Mouse (Mus musculus) embryonic facial prominence, embryonic 11.5 days (tissue): ENCODE measurements around the gene Dtnbp1. TPM values are rescaled to one million over a fixed set of nuclear protein-coding genes. Genes with fewer than 3 reads are reported as not detected.

Experiments used
- ATAC-seq: fragments of 200-750 bp; cut with Nextera tagmentation; replicated peaks from 2 replicates; pipeline ENCODE4 v1.8.0; 2017; ENCODE audit warnings: low read depth; ENCODE audit not compliant: insufficient number of reproducible peaks, low FRiP score, low TSS enrichment
- DNase-seq: peaks from one replicate; pipeline ENCODE4 v3.0.0-alpha.2; 2015; ENCODE audit warnings: low spot score
- H3K27ac ChIP-seq: fragments of 300-500 bp; sonication (generic); replicated peaks from 2 replicates; pipeline ENCODE4 v1.5.1; 2014; ENCODE audit warnings: mild to moderate bottlenecking, low read depth, low read length, control low read depth
- H3K27me3 ChIP-seq: fragments of 300-500 bp; sonication (generic); 2 replicates; pipeline ENCODE4 v1.6.1; 2014; ENCODE audit warnings: mild to moderate bottlenecking, low read length, moderate library complexity, mixed read lengths; ENCODE audit not compliant: control insufficient read depth, insufficient read depth
- H3K36me3 ChIP-seq: fragments of 300-500 bp; sonication (generic); replicated peaks from 2 replicates; pipeline ENCODE4 v1.6.1; 2014; ENCODE audit warnings: low read depth, mild to moderate bottlenecking, low read length, moderate library complexity, mixed read lengths; ENCODE audit not compliant: control insufficient read depth, insufficient read depth
- H3K4me1 ChIP-seq: fragments of 300-500 bp; sonication (generic); 2 replicates; pipeline ENCODE4 v1.6.1; 2014; ENCODE audit warnings: low read length, mixed read lengths; ENCODE audit not compliant: control insufficient read depth, insufficient read depth
- H3K4me2 ChIP-seq: fragments of 300-500 bp; sonication (generic); 2 replicates; pipeline ENCODE4 v1.6.1; 2014; ENCODE audit warnings: low read depth, mild to moderate bottlenecking, control low read depth, low read length, moderate library complexity
- H3K4me3 ChIP-seq: fragments of 300-500 bp; sonication (generic); 2 replicates; pipeline ENCODE4 v1.5.1; 2014; ENCODE audit warnings: low read depth, low read length, control low read depth
- H3K9ac ChIP-seq: fragments of 300-500 bp; sonication (generic); replicated peaks from 2 replicates; pipeline ENCODE4 v1.6.1; 2014; ENCODE audit warnings: mild to moderate bottlenecking, control low read depth, low read length
- H3K9me3 ChIP-seq: fragments of 300-500 bp; sonication (generic); replicated peaks from 2 replicates; pipeline ENCODE4 v1.6.1; 2016; ENCODE audit warnings: mild to moderate bottlenecking, low read length, inconsistent platforms, mixed read lengths; ENCODE audit not compliant: control insufficient read depth
- WGBS: fragments of 180-500 bp; shearing (Covaris S2); extraction: QIAGEN DNeasy Blood & Tissue Kit; methylation state at CpG from one replicate; pipeline ENCODE4 v1.1.7; 2014; 5-methylcytosine and 5-hydroxymethylcytosine counted together
- polyA plus RNA-seq: library from polyadenylated mRNA; unstranded; fragments of >200 nt; fragmentation: Nextera tagmentation; extraction: Ambion mirVana; gene quantifications from 2 replicates; pipeline ENCODE4 v1.2.1, GENCODE M21; 2014

The Dtnbp1 gene
- polyA plus RNA-seq, 1 experiment from 2014 or later: 76.0 TPM

DNA sequence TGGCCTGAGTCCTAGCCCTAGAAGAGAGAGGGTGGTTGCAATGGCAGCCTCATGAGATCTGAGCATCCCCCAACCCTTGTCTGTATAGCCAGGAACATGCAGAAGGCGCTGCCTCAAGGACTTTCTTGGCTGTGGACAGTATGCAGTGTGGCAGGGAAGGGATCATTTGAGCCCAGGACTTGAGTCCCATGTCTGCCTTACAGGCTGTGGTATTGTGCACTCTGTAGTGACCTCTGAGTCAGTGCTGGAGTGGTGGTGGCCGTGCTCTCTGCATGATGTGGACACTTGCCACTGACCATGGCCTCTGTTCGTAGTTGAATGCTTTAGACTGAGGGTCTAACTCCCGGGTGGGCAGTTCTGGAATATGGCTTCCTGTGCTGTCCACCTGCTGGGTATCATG, 84.7 kb downstream of the Dtnbp1 start:
- 96% methylated on average over 4 of the region's 4 CpGs for WGBS
- no peak for ATAC-seq
- DNase-seq: no peak
- Histone ChIP-seq H3K4me1 (no peaks in the 10 kb centered on the region), H3K4me3 (no peak overlapping the region), H3K9ac (no peak overlapping the region), H3K9me3 (no peaks in the 10 kb centered on the region), H3K36me3 (peaks cover 11% of the 10 kb centered on the region), H3K27ac (no peak overlapping the region), H3K4me2 (no peak overlapping the region), H3K27me3 (no peaks in the 10 kb centered on the region)

GRCm38 (mm10) chr13:44915945-44916344, 86.0 kb downstream of the Dtnbp1 start:
- H3K4me3 ChIP-seq: no peak overlapping the region
- WGBS: 82% methylated on average over 4 of the region's 4 CpGs
- H3K9me3 ChIP-seq: no peaks in the 10 kb centered on the region
- H3K9ac ChIP-seq: no peak overlapping the region
- ATAC-seq: no peak
- H3K27me3 ChIP-seq: no peaks in the 10 kb centered on the region
- peaks cover 5% of the 10 kb centered on the region for H3K36me3 ChIP-seq
- DNase-seq: peak; percentile 56
- no peak overlapping the region for H3K27ac ChIP-seq
- no peak overlapping the region for H3K4me2 ChIP-seq
- H3K4me1 ChIP-seq: no peaks in the 10 kb centered on the region

GRCm38 (mm10) chr13:44915382-44915781, 86.6 kb downstream of the Dtnbp1 start:
- Histone ChIP-seq H3K4me1 (no peaks in the 10 kb centered on the region), H3K4me2 (no peak overlapping the region), H3K36me3 (peaks cover 7% of the 10 kb centered on the region), H3K9me3 (no peaks in the 10 kb centered on the region), H3K9ac (no peak overlapping the region), H3K4me3 (no peak overlapping the region), H3K27ac (no peak overlapping the region), H3K27me3 (no peaks in the 10 kb centered on the region)
- ATAC-seq (no peak), DNase-seq (no peak)
- 90% methylated on average over 5 of the region's 5 CpGs for WGBS

GRCm38 (mm10) chr13:44913560-44913959, 88.4 kb downstream of the Dtnbp1 start:
- no peaks in the 10 kb centered on the region for H3K27me3 ChIP-seq
- H3K4me2 ChIP-seq: no peak overlapping the region
- ATAC-seq: no peak
- H3K27ac ChIP-seq: no peak overlapping the region
- peaks cover 7% of the 10 kb centered on the region for H3K36me3 ChIP-seq
- WGBS: 77% methylated on average over 7 of the region's 7 CpGs
- no peak overlapping the region for H3K4me3 ChIP-seq
- H3K9me3 ChIP-seq: no peaks in the 10 kb centered on the region
- no peak overlapping the region for H3K9ac ChIP-seq
- peak; percentile 42 for DNase-seq
- H3K4me1 ChIP-seq: no peaks in the 10 kb centered on the region

DNA sequence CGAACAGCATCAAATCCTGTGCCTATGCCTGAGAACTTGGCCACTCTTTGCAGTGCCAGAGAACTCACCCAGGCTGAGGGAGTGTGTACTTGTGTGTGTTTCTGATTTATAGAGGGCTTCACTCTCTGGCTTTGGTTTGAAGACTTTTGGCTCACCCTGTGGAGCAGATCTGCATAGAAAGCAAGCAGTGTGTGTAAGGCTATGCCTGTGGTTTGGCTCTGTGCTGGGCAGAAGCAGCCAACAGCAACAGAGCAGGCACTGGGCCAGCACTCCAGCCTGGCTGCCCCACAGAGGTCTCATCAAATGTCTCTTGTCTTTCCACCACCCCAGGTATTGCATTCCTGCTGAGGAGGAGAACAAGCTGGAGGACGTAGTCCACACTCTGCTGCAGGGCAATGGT, 89.1 kb downstream of the Dtnbp1 start:
- Histone ChIP-seq H3K9ac (no peak overlapping the region), H3K36me3 (peaks cover 10% of the 10 kb centered on the region)
- 86% methylated on average over 2 of the region's 2 CpGs for WGBS

DNA sequence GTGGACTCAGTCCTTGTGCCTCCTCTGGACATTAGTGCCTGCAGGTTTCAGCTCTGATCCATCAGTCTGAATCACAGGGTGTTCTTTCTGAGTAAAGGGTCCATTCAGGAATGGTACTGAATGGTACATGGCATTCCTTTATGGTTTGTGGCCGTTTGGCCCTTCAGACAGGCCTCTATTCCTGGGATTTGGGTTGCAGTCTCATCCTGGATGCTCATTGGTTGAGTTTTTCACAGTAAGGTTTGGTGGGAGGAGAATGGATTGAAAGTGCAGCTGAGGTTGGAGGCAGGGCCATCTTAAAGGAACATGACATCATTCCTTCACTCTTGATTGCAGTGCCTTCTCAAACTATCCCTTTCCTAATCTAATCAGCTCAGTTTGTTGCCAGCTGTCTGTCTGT, 93.2 kb downstream of the Dtnbp1 start:
- no peak overlapping the region for H3K4me2 ChIP-seq
- DNase-seq (no peak), ATAC-seq (no peak)
- peaks cover 8% of the 10 kb centered on the region for H3K36me3 ChIP-seq
- H3K27ac ChIP-seq: no peak overlapping the region
- no peaks in the 10 kb centered on the region for H3K4me1 ChIP-seq
- no peak overlapping the region for H3K4me3 ChIP-seq
- H3K27me3 ChIP-seq: no peaks in the 10 kb centered on the region
- H3K9ac ChIP-seq: no peak overlapping the region
- H3K9me3 ChIP-seq: no peaks in the 10 kb centered on the region
- WGBS: 10% methylated on average over 1 of the region's 1 CpGs

More for the DNA sequence above, 89.1 kb downstream of the Dtnbp1 start:
- H3K4me2 ChIP-seq: no peak overlapping the region
- no peak overlapping the region for H3K4me3 ChIP-seq
- H3K27ac ChIP-seq: no peak overlapping the region
- ATAC-seq: no peak
- H3K4me1 ChIP-seq: no peaks in the 10 kb centered on the region
- no peaks in the 10 kb centered on the region for H3K9me3 ChIP-seq
- no peaks in the 10 kb centered on the region for H3K27me3 ChIP-seq
- no peak for DNase-seq

DNA sequence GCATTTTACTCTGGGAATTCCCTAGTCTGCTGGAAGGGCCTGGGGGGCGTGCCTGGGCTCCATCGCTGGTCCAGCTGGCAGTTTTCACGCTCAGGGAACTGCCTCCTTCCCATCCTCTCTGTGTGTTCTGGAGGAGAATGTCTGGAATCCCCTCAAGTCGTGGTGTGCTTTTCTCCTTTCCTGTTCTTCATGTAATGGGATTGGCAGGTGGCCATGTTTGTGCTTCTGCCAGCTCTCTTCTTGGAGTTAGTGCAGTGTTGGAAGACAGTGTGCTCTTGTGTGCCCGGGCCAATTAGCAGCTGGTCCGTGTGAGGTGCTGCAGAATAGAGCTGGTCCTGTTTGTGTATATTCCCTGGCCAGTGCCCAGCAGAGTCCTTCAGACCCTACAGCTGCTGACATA, 94.2 kb downstream of the Dtnbp1 start:
- Histone ChIP-seq H3K4me1 (no peaks in the 10 kb centered on the region), H3K4me3 (no peak overlapping the region), H3K27me3 (no peaks in the 10 kb centered on the region), H3K9me3 (no peaks in the 10 kb centered on the region), H3K36me3 (peaks cover 8% of the 10 kb centered on the region), H3K27ac (no peak overlapping the region), H3K9ac (no peak overlapping the region), H3K4me2 (no peak overlapping the region)
- DNase-seq: no peak
- 65% methylated on average over 6 of the region's 6 CpGs for WGBS
- ATAC-seq: no peak

DNA sequence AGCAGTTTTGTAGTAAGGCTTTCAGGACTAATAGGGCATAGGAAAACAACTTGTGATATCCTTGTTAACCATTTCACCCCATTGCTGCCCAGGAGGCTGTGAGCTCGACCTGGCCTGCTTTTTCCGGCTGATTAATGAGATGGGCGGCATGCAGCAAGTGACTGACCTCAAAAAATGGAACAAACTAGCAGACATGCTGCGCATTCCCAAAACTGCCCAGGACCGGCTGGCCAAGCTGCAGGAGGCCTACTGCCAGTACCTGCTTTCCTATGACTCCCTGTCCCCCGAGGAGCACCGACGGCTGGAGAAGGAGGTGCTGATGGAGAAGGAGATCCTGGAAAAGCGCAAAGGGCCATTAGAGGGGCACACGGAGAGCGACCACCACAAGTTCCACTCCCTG, 95.8 kb downstream of the Dtnbp1 start:
- DNase-seq (no peak), ATAC-seq (no peak)
- Histone ChIP-seq H3K27me3 (no peaks in the 10 kb centered on the region), H3K4me3 (no peak overlapping the region), H3K4me1 (no peaks in the 10 kb centered on the region), H3K9me3 (no peaks in the 10 kb centered on the region), H3K4me2 (no peak overlapping the region), H3K36me3 (peaks cover 8% of the 10 kb centered on the region), H3K9ac (no peak overlapping the region), H3K27ac (no peak overlapping the region)
- 92% methylated on average over 11 of the region's 11 CpGs for WGBS
